In genomic region chr2:121954971-121955656, GRCm38 (mm10) we compare ENCODE assay signal across 8 mouse cellular contexts. TPM values are rescaled to one million over a fixed set of nuclear protein-coding genes. Genes with fewer than 3 reads are reported as not detected.
DNase-seq lines count a peak whose midpoint lies in the region; ATAC-seq and TF ChIP-seq lines count a peak whose summit lies in the region.

No protein-coding gene starts in this region.

- no peak for TF ChIP-seq CTCF in lung, embryonic 14.5 days (IDR thresholded peaks at IDR 0.05; ENCODE audit: low read depth)

- H3K4me2 ChIP-seq in lung, embryonic 14.5 days, result peak overlapping the region; percentile 82
- peak overlapping the region; percentile 85 for H3K4me2 ChIP-seq in liver, embryonic 15.5 days

- peak; percentile 18 for DNase-seq in lung, embryonic 14.5 days
- DNase-seq in lung, postnatal 25 days (ENCODE audit: low spot score), result no peak
- peak; percentile 8 to 21 for DNase-seq in cerebellum, postnatal 25 days
- DNase-seq in hindbrain, embryonic 10.5 days (ENCODE audit: low spot score), result peak; percentile 10
- peak; percentile 5 for DNase-seq in thymus, postnatal 25 days
- no peak for DNase-seq in ovary, postnatal 10 days (ENCODE audit: low spot score)
- no peak for DNase-seq in c-Kit-positive CD71-positive TER-119-positive erythroid progenitor cells, embryonic 14.5 days (ENCODE audit: low spot score)

- H3K27me3 ChIP-seq in lung, embryonic 14.5 days (ENCODE audit: insufficient read depth, low read length), result no peaks in the 10 kb centered on the region
- H3K27me3 ChIP-seq in hindbrain, embryonic 10.5 days (ENCODE audit: insufficient read depth, poor library complexity, severe bottlenecking), result no peaks in the 10 kb centered on the region
- H3K27me3 ChIP-seq in liver, embryonic 15.5 days, result peaks cover 3% of the 10 kb centered on the region; the same call in 1 of the 2 replicates

- peak overlapping the region; percentile 97 for H3K9ac ChIP-seq in lung, embryonic 14.5 days
- H3K9ac ChIP-seq in liver, embryonic 15.5 days, result peak overlapping the region; percentile 89

- peak overlapping the region; percentile 96 for H3K4me3 ChIP-seq in lung, embryonic 14.5 days (ENCODE audit: low read depth, low read length)
- H3K4me3 ChIP-seq in hindbrain, embryonic 10.5 days, result peak overlapping the region; percentile 95
- peak overlapping the region; percentile 95 for H3K4me3 ChIP-seq in liver, embryonic 15.5 days (replicated peaks)

- H3K9me3 ChIP-seq in lung, embryonic 14.5 days (ENCODE audit: low read depth, low read length), result no peaks in the 10 kb centered on the region
- no peaks in the 10 kb centered on the region for H3K9me3 ChIP-seq in hindbrain, embryonic 10.5 days
- H3K9me3 ChIP-seq in liver, embryonic 15.5 days (replicated peaks), result no peaks in the 10 kb centered on the region

- peak overlapping the region; percentile 97 for H3K27ac ChIP-seq in lung, embryonic 14.5 days (ENCODE audit: low read depth)
- peak overlapping the region; percentile 94 for H3K27ac ChIP-seq in hindbrain, embryonic 10.5 days
- peak overlapping the region; percentile 94 for H3K27ac ChIP-seq in liver, embryonic 15.5 days (replicated peaks)

- 13% methylated on average over 10 of the region's 10 CpGs for WGBS in lung, embryonic 14.5 days
- 15% methylated on average over 10 of the region's 10 CpGs for WGBS in hindbrain, embryonic 10.5 days
- WGBS in liver, embryonic 15.5 days (ENCODE audit: insufficient replicate concordance), result 17% methylated on average over 10 of the region's 10 CpGs

- peaks cover 11% of the 10 kb centered on the region for H3K4me1 ChIP-seq in lung, embryonic 14.5 days (ENCODE audit: insufficient read depth)
- peaks cover 22% of the 10 kb centered on the region for H3K4me1 ChIP-seq in hindbrain, embryonic 10.5 days (replicated peaks)
- H3K4me1 ChIP-seq in liver, embryonic 15.5 days (replicated peaks), result peaks cover 24% of the 10 kb centered on the region

- ATAC-seq in lung, embryonic 14.5 days (ENCODE audit: insufficient read depth), result no peak
- no peak for ATAC-seq in liver, embryonic 15.5 days (ENCODE audit: insufficient read depth)

- H3K36me3 ChIP-seq in lung, embryonic 14.5 days (ENCODE audit: insufficient read depth), result peaks cover 8% of the 10 kb centered on the region; the same call in 1 of the 2 replicates
- peaks cover 8% of the 10 kb centered on the region for H3K36me3 ChIP-seq in hindbrain, embryonic 10.5 days
- peaks cover 7% of the 10 kb centered on the region; the same call in 1 of the 2 replicates for H3K36me3 ChIP-seq in liver, embryonic 15.5 days (replicated peaks)

RNA-seq across cellular contexts. Expression of gene Ctdspl2, which starts 0.7 kb away (rescaled TPM):
- 58.9 and 60.2 TPM in 2 replicates for polyA plus RNA-seq in lung, embryonic 14.5 days (2014; fragmentation: Nextera tagmentation; extraction: Ambion mirVana)
- 41.9 and 53.4 TPM in 2 replicates for polyA plus RNA-seq in hindbrain, embryonic 10.5 days (2016; fragmentation: Nextera tagmentation; extraction: Ambion mirVana)
- polyA plus RNA-seq in liver, embryonic 15.5 days (2015; fragmentation: Nextera tagmentation; extraction: Ambion mirVana), result 14.3 and 14.5 TPM in 2 replicates

RNA-seq across cellular contexts. Expression of gene Mageb3, which starts 0.8 kb away (rescaled TPM):
- 0.12 TPM in 1 of 2 replicates, not detected in the other for polyA plus RNA-seq in lung, embryonic 14.5 days (2014; fragmentation: Nextera tagmentation; extraction: Ambion mirVana)
- 0.35 and 0.46 TPM in 2 replicates for polyA plus RNA-seq in hindbrain, embryonic 10.5 days (2016; fragmentation: Nextera tagmentation; extraction: Ambion mirVana)
- 0.05 and 0.09 TPM in 2 replicates for polyA plus RNA-seq in liver, embryonic 15.5 days (2015; fragmentation: Nextera tagmentation; extraction: Ambion mirVana)

Comparison
In these comparisons a context has a peak if more than half of its experiments do, and no peak if none do; other contexts are left out.
1. DNase-seq: peak in lung, embryonic 14.5 days (single experiment), cerebellum, postnatal 25 days (2 of 2), hindbrain, embryonic 10.5 days (single experiment) and thymus, postnatal 25 days (single experiment); none in lung, postnatal 25 days (single experiment), ovary, postnatal 10 days (single experiment) and c-Kit-positive CD71-positive TER-119-positive erythroid progenitor cells, embryonic 14.5 days (single experiment).
2. Peak in every context shown above with its lines, with median percentiles within 50 percentile points of each other: H3K27ac ChIP-seq and H3K4me3 ChIP-seq.